Mouse (Mus musculus) lung, postnatal 0 days (tissue): ENCODE results near the gene Pafah1b1. TPM values are rescaled to one million over a fixed set of nuclear protein-coding genes. Genes with fewer than 3 reads are reported as not detected.

Experiments used
- ATAC-seq: fragments of 200-750 bp; cut with Nextera tagmentation; 2 replicates; pipeline ENCODE4 v1.8.0; 2017; ENCODE audit warnings: moderate library complexity
- DNase-seq: peaks from one replicate; pipeline ENCODE4 v3.0.0-alpha.2; 2016; ENCODE audit warnings: low spot score
- H3K27ac ChIP-seq: fragments of 300-500 bp; sonication (generic); 2 replicates; pipeline ENCODE4 v1.5.1; 2014; ENCODE audit warnings: antibody characterized with exemption, mild to moderate bottlenecking, low read length, mixed read lengths
- H3K27me3 ChIP-seq: fragments of 300-500 bp; sonication (generic); replicated peaks from 2 replicates; pipeline ENCODE4 v1.6.1; 2014; ENCODE audit warnings: low read length, mixed read lengths; ENCODE audit not compliant: insufficient read depth
- H3K36me3 ChIP-seq: fragments of 300-500 bp; sonication (generic); 2 replicates; pipeline ENCODE4 v1.6.1; 2014; ENCODE audit warnings: low read length, mixed read lengths; ENCODE audit not compliant: insufficient read depth
- H3K4me1 ChIP-seq: fragments of 300-500 bp; sonication (generic); 2 replicates; pipeline ENCODE4 v1.6.1; 2014; ENCODE audit warnings: antibody characterized with exemption, low read depth, low read length, mixed read lengths; ENCODE audit not compliant: insufficient read depth
- H3K4me2 ChIP-seq: fragments of 300-500 bp; sonication (generic); replicated peaks from 2 replicates; pipeline ENCODE4 v1.6.1; 2014; ENCODE audit warnings: low read depth, mild to moderate bottlenecking, low read length, moderate library complexity, mixed read lengths
- H3K4me3 ChIP-seq: fragments of 300-500 bp; sonication (generic); 2 replicates; pipeline ENCODE4 v1.5.1; 2014; ENCODE audit warnings: low read depth, low read length
- H3K9ac ChIP-seq: fragments of 300-500 bp; sonication (generic); replicated peaks from 2 replicates; pipeline ENCODE4 v1.6.1; 2014; ENCODE audit warnings: low read depth, mild to moderate bottlenecking
- H3K9me3 ChIP-seq: fragments of 300-500 bp; sonication (generic); 2 replicates; pipeline ENCODE4 v1.6.1; 2016; ENCODE audit warnings: low read length, mixed read lengths
- CTCF ChIP-seq: IDR thresholded peaks from 2 replicates; pipeline ENCODE4 v1.5.1; 2016; ENCODE audit warnings: antibody characterized with exemption, mild to moderate bottlenecking
- EP300 ChIP-seq: IDR thresholded peaks from 2 replicates; pipeline ENCODE4 v1.6.1; 2016; ENCODE audit warnings: antibody characterized with exemption, mild to moderate bottlenecking, control low read depth
- WGBS: fragments of 180-500 bp; shearing (Covaris S2); extraction: QIAGEN DNeasy Blood & Tissue Kit; methylation state at CpG from one replicate; pipeline ENCODE4 v1.1.7; 2014; 5-methylcytosine and 5-hydroxymethylcytosine counted together
- polyA plus RNA-seq: library from polyadenylated mRNA; unstranded; fragments of >200 nt; fragmentation: Nextera tagmentation; extraction: Ambion mirVana; gene quantifications from 2 replicates; pipeline ENCODE4 v1.2.1, GENCODE M21; 2015

Gene Pafah1b1
- polyA plus RNA-seq, 1 experiment from 2014 or later = 49.1 TPM

DNA sequence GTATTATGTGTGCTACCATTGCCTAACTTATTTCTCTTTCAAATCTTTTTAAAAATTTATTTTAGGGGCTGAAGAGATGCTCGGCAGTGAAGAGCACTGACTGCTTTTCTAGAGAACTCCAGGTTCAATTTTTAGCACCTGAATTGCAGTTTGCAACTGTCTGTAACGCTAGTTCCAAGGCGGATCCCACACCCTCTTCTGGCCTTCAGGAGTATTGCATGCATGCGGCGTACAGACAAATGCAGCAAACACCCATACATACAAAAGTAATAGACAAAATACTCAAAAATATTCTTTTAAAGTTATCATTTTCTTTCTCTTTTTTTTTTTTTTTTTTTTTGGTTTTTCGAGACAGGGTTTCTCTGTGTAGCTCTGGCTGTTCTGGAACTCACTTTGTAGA, 43.6 kb upstream of the Pafah1b1 start:
- Histone ChIP-seq H3K4me1 (peaks cover 8% of the 10 kb centered on the region), H3K4me3 (no peak overlapping the region), H3K36me3 (no peaks in the 10 kb centered on the region), H3K27me3 (no peaks in the 10 kb centered on the region), H3K9me3 (no peaks in the 10 kb centered on the region), H3K4me2 (no peak overlapping the region), H3K9ac (no peak overlapping the region), H3K27ac (no peak overlapping the region)
- WGBS = 36% methylated on average over 6 of the region's 6 CpGs
- TF ChIP-seq CTCF (peak; percentile 72), EP300 (no peak)
- ATAC-seq (no peak), DNase-seq (peak; percentile 8)

DNA sequence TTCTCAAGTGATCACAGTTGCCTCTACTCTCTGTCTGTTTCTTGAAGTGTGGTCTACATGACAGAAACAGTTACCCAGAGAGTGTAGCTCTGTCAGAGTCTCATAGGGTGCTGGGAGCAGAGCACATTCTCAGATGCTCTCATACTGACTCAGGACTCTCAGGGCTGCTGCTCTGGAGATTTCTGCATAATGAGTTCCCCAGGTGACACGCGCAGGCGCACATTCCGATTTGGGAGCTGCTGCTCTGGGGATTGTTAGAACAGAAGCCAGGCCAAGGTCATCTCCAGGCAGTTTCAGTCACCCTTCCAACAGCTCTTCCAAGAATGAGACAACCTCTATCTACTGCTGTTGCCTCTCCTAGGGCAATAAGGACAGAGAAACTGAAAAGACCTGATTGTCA, 43.0 kb upstream of the Pafah1b1 start:
- H3K36me3 ChIP-seq = no peaks in the 10 kb centered on the region
- DNase-seq = no peak
- 90% methylated on average over 4 of the region's 4 CpGs for WGBS
- no peak overlapping the region for H3K4me2 ChIP-seq
- no peaks in the 10 kb centered on the region for H3K27me3 ChIP-seq
- no peak overlapping the region for H3K4me3 ChIP-seq
- no peak overlapping the region for H3K27ac ChIP-seq
- no peak overlapping the region for H3K9ac ChIP-seq
- H3K4me1 ChIP-seq = peaks cover 8% of the 10 kb centered on the region
- ATAC-seq = no peak
- no peaks in the 10 kb centered on the region for H3K9me3 ChIP-seq
- TF ChIP-seq CTCF (no peak), EP300 (no peak)

DNA sequence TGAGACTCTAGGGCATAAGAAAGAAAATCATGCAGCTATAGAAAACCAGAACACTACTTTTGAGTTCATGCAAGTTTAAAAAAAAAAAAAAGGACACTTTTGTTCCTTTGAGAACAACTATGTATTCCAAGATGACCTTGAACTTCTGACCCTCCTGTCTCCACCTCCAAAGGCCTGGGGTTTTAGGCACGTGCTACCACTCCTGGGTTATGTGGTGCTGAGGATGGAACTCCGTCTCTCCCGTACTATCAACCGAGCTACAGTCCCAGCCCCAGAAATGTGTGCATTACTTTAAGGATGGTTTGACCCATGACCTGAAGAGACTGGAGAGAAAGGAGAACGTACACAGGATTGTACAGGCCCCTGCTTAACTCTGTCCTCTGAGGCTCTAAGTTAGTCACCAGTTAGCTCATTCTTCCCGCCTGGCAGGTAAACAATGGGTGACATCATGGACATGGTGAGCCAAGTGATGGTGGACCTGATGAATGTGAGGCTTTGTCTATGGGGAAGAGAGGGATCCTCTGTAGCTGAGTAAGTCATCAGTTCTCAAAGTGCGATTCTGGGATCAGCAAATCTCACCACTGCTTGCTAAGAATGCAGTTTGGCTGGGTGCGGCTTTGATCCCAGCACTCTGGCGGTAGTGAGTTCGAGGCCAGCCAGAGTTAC, 39.6 kb upstream of the Pafah1b1 start:
- DNase-seq (no peak), ATAC-seq (no peak)
- no peak overlapping the region for H3K27ac ChIP-seq
- WGBS = 69% methylated on average over 10 of the region's 10 CpGs
- H3K4me1 ChIP-seq = no peaks in the 10 kb centered on the region
- no peaks in the 10 kb centered on the region for H3K27me3 ChIP-seq
- no peak overlapping the region for H3K9ac ChIP-seq
- H3K4me3 ChIP-seq = no peak overlapping the region
- H3K36me3 ChIP-seq = no peaks in the 10 kb centered on the region
- no peak for TF ChIP-seq EP300
- H3K9me3 ChIP-seq = no peaks in the 10 kb centered on the region
- H3K4me2 ChIP-seq = no peak overlapping the region

DNA sequence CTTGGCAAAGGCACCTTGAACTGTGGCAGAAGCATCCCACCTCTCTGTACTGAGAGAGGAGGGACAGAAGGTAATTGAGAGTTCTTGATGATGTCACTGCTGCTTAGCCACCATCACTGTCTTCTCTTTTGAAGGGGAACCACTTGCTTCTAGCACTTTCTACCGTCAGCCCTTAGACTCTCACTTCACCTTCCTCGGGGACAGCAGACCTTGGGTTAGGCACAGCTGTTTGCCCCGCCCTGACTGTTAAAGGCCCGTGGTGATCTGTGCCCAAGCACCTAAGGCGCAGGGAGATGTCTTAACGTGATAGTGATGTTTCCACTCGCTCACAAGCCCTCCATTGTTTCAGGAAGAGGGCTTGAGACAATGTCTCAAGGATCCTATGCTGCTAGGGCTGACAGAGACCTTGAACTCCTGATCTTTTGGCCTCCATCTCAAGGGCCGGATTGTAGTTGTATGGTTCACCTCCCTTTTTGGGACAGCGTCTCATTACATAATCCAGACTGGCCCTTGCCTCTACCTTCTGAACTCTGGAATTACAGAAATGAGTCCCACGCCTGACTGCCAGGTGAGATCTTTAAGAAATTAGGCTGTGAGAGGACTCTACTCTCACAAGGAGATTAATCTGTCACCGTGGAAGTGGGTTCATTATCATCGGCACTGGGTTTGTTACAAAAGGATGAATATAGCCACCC, 36.7 kb upstream of the Pafah1b1 start:
- TF ChIP-seq EP300 (no peak), CTCF (no peak)
- DNase-seq (no peak), ATAC-seq (no peak)
- Histone ChIP-seq H3K27ac (no peak overlapping the region), H3K9me3 (no peaks in the 10 kb centered on the region), H3K36me3 (no peaks in the 10 kb centered on the region), H3K9ac (no peak overlapping the region), H3K27me3 (no peaks in the 10 kb centered on the region), H3K4me2 (no peak overlapping the region), H3K4me1 (no peaks in the 10 kb centered on the region), H3K4me3 (no peak overlapping the region)
- 64% methylated on average over 12 of the region's 12 CpGs for WGBS

DNA sequence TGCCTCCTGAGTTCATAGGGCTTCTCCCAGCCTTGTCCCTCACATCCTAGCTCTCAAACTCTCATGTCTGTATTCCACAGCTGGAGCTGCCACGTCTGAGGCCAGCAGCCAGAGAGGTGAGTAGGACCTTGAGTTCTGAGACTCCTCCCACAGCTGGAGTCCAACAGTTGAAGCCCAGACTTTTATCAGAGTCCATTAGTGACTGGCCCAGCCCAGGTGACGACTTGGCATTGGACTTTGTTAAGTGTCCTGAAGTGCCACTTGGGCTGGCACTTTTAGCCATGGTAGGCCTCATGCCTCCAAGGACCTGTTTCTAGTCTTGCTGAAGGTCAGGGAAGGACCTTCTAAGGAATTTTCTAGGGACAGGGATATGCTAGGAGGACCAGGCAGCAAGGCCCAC, 32.2 kb upstream of the Pafah1b1 start:
- WGBS = 33% methylated on average over 2 of the region's 2 CpGs
- H3K9ac ChIP-seq = no peak overlapping the region
- peak; percentile 98 for ATAC-seq

DNA sequence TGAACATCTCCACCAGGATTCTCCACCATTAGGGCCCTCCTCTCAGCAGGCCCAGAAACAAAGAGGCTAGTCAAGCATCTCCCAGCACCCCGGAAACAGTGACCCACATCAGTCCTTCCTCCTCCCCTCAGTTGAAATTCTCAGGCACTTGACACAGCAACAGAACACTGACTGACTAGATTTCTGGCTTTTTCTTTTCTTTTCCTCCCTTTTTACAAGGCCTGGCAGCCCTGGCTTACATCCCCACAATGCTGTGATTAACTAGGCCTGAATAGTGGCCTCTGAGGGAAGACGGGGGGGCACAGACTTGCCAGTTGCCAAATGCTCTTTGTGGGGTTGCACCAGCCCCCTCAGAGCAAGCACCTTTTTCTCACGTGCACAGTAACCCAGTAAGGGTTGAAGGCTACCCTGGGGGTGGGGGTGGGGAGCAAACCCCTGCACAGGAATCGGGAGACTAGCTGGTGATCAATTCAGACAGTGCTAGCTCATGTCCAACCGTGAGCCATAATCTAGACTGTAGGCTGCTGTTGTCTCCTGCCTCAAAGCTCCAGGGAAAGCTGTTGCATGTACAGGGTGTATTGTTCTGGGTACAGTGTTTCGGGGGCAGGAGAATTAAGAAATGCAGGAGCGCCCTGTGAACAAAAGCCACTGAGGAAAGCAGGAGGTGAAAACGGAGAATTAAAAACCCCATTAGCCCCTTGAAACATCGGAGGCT, 27.0 kb upstream of the Pafah1b1 start:
- TF ChIP-seq CTCF = no peak
- no peak for TF ChIP-seq EP300
- Histone ChIP-seq H3K36me3 (no peaks in the 10 kb centered on the region), H3K4me1 (no peaks in the 10 kb centered on the region), H3K9ac (no peak overlapping the region), H3K4me2 (no peak overlapping the region), H3K27ac (no peak overlapping the region), H3K4me3 (no peak overlapping the region), H3K9me3 (no peaks in the 10 kb centered on the region), H3K27me3 (no peaks in the 10 kb centered on the region)
- DNase-seq (no peak), ATAC-seq (no peak)
- WGBS = 70% methylated on average over 9 of the region's 9 CpGs

More for the DNA sequence above, 32.2 kb upstream of the Pafah1b1 start:
- no peaks in the 10 kb centered on the region for H3K9me3 ChIP-seq
- TF ChIP-seq EP300 (peak; percentile 85), CTCF (no peak)
- H3K4me3 ChIP-seq = no peak overlapping the region
- H3K27ac ChIP-seq = peak overlapping the region; percentile 43; the same call in 1 of the 2 replicates
- H3K4me2 ChIP-seq = no peak overlapping the region
- DNase-seq = peak; percentile 90
- no peaks in the 10 kb centered on the region for H3K27me3 ChIP-seq
- no peaks in the 10 kb centered on the region for H3K4me1 ChIP-seq
- no peaks in the 10 kb centered on the region for H3K36me3 ChIP-seq
